Mouse (Mus musculus) embryo, embryonic 11 days (tissue): ENCODE data around the gene Fgd5.

Experiments used
- DNase-seq: peaks from one replicate; pipeline ENCODE4 v3.0.0-alpha.2; 2015

Gene Fgd5

GRCm38 (mm10) chr6:92010895-92011294 lies 32.2 kb downstream of the Fgd5 start:
- no peak for DNase-seq

GRCm38 (mm10) chr6:92012413-92012812 lies 33.7 kb downstream of the Fgd5 start:
- DNase-seq: no peak

DNA sequence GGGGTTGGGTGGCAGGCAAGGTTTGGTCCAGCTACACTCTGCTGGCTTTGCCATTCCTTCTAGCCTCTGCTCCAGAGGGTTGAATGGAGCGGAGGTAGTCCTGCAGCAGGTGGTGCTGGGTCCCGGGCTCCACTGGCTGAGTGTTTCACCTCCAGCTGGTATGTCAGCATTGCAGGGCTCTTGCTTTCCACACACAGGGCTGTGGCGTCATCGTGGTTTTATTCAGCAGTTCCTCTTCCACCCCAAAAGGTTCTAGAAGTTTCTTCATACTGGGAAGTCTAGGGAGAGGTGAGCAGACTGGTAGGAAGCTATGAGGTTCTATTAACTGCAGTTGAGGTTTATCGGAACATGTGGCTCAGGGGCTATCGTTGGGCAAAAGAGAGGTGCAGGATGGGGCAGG lies 34.4 kb downstream of the Fgd5 start:
- DNase-seq: no peak

DNA sequence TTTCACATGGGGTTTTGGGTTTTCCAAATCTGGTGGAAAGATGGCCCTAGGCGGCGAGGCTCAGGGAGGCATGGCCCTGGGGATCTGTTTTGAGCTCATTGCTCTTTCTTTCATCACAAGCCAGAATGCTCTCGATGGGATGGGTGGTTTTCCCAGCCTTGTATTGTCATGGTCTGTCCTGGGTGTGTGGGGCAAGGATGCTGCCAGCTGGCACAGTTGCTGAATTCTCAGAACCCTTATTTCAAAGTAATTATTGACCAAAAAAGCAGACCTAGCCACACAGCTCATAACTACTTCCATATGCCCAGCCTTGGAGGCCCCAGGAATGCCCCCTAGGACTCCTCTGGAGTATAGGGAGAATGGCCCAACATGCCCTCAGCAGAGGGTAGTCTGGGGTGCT lies 34.9 kb downstream of the Fgd5 start:
- DNase-seq: no peak

DNA sequence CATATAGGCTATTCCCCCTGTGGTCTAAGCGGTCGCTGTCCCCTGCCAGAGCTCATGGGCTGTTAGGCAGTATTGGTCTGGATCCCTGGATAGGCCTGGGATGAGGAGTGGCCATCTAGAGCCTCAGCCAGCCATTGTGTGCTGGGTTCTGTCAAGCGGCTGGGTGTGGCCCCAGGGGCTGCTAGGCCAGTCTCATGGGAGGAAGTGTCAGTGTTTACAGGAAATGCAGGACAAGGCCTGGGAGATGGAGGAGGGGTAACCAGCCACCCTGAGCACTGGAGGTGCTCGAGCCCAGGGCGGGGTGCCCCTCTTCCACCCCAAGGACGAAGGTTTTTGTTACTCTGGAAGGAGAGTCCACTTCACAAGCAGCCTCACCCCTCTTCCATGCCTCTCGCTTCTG lies 36.3 kb downstream of the Fgd5 start:
- DNase-seq: no peak

DNA sequence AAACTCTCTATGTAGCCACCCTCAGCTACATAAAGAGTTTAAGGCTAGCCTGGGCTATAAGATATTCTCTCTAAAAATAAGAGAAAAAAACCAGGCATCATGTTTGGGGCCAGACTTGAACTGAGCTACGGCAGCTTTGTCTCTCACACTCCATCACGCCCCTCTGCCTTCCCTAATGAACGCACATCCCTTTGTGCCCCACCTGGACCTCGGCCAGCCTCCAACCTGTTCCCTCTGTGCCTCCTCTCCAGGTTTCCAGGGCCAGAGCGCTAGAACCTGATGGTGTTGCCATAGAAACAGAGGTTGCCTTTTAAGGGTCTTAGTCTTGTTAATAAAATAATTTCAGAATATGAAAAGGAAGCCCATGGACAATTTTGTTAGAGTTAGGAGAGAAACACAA lies 37.2 kb downstream of the Fgd5 start:
- DNase-seq: no peak

DNA sequence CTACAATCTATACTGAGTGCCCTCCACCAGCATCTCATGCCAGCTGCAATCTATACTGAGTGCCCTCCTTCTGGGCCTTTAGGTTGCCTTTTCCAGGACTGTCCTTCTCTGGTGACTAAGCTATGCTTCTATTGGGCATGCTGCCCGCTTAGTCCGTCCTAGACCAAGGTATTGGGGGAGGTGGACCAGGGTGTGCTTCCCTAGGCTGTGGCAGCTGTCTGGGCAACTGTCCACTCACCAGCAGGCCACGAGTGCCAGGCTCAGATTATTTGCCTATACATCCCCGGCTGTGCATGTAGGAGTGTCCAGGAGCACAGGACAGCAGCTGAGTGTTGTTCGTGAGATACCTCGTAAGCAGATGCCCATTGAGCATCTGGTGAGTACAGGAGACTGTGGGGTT lies 38.1 kb downstream of the Fgd5 start:
- DNase-seq: no peak

DNA sequence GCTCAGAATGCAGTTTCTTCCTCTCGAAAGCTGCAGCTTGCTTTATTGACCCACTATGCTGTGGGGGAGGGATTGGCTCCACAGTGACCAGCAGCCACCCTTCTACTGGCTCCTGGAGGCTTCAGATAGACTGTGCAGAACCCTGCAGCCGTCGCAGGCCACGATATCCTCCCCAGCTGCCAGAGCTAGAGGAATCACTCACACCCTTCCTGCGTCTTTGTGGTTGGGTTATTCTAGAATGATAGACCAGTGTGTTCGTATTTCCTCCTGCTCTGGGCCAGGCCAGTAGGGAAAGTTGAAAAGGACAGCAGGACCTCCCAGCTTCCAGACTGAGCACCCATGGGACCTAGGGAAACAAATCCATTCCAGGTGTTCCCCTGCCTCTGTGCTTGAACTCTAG lies 39.7 kb downstream of the Fgd5 start:
- DNase-seq: no peak

DNA sequence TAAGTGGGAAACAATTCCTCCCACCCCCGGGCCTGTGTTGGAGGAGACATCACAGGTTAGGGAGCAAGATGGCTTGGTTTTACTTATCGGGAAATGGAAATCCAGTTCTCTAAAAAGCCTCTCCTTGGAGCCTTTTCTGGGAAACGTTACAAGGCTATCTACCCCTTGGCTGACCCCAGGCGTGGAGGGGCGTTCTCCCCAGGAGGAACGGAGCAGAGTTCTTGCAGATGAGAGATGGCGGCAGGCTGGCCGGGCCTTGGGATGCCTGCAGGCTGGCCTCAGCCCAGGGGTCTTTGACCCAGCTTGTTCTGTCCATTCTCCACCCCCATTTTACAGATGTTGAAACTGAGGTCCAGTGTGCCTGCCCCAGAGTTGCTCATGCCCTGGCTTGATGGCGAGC lies 42.4 kb downstream of the Fgd5 start:
- DNase-seq: no peak

DNA sequence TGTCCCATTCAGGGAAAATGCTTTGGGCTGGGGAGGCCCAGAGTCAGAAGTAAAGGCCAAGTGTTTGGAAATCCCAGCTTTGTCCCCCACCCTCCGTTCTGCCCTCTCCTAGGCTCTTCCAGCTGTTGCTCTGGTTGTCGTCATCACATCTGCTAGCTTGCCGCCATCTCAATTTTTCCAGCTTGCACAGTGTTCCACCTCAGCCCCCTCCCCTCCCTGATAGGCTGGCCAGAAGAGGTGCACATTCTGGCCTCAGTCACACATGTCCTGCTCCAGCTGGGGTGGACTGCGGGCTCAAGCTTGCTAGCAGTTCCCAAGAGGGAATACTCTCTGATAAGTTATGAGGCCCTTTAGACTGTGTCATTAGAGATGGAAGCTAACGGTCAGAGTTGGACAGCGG lies 42.8 kb downstream of the Fgd5 start:
- no peak for DNase-seq

DNA sequence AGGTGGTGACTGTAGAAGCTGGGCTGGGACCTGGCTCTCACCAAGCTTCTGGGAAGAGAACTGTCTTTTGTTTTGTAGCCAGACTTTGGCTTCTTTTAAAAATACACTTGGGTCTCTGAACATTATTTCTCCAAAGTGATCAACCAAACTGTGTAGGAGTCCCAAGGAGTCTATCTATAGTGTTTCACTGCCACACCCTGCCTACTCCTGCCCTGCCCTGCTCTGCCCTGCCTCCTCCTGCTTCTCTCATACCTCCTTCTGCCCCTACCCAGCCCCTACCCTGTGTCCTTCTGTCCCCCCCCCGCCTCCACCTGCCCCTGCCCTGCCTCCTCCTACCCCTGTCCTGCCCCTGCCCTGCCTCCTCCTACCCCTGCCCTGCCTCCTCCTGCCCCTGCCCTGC lies 46.6 kb downstream of the Fgd5 start:
- no peak for DNase-seq

DNA sequence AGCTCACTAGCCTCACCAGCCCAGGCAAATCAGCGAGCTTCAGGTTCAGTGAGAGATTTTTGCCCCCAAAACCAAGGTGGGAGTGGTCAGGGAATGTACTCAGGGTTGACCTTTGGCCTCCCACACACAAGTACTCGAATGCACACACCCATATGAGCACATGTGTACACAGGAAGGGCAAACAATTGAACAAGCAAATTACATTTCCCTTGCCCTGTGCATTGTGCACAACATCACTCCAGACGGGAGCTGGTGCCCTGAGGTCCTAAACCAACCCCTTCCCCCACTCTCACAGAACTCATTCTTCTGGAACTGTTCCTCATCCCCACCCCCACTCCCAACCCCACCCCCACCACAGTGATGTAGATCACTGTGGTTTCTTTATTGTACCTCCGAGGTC lies 48.7 kb downstream of the Fgd5 start:
- DNase-seq: no peak

DNA sequence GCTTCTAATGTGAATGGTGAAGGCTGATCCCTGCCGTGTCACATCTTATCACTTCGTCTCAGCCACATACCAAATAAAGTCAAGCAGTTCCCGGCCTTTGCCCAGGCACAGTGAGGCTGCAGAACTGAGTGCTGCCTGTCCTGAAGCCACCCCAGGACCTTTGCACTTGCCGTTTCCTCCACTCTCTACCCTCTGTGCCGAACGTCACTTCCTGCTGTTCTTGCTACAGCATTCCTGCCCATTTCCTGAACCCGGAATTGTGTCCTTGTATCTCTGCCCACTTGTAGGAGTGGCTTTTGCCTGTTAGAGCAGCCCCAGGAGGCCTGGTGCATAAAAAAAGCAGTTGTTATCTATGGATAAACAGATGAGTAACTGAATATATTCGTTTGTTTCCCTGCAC lies 52.0 kb downstream of the Fgd5 start:
- no peak for DNase-seq

DNA sequence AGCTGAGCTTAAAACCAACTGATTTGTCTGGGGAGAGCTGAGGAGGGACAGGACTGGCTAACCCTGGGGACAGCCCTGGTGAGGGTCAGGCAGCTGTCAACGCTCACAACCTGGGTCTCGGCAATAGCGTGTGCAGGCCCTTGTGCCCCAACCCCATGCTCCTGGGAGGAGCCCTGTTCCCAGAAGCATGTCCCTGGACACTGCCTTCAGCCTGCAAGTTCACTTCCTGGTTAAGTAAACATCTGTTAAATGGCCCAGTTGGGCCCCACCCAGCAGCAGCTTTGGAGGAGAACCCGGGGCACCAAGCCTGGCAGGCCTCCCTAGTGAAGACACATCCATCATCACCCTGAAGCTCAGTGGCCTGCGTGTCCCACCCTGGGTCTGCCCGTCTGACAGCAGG lies 56.0 kb downstream of the Fgd5 start:
- no peak for DNase-seq

DNA sequence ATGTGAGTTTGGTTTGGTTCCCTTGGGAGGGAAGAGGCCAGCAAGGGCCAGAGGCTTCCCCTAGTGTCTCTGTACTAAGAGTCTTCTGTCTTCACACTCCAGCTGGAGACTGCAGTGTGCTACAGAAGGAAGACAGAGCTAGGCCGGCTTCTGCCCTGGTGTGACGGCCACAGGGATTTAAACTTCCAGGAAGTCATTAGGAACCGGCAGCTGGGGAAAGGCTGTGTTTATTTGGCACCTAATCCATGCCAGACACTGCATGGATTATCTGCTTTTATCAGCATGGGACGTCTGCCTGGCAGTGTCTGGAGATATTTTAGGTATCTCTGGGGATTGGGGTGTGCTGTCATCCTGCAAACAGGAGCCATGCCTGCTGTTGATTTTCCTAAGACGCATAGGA lies 57.7 kb downstream of the Fgd5 start:
- no peak for DNase-seq

GRCm38 (mm10) chr6:92038158-92038557 lies 59.5 kb downstream of the Fgd5 start:
- no peak for DNase-seq

DNA sequence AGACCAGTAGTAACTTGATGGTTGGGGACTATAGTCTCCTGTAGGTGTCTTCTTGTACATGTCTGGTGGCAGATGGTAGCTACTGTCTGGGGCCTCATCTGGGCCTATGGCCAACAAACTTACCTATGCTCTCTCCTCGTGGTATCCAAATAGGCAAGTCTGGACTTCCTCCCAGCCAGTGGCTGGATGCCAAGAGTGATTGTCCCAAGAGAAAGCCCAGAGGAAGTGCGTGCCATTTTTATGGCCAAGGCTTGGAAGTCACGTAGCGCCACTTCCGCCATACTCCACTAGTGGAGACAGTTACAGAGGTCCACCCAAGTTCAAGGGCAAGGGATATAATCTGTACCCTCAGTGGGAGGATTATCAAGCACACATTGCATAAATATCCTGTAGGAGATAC lies 62.6 kb downstream of the Fgd5 start:
- no peak for DNase-seq

DNA sequence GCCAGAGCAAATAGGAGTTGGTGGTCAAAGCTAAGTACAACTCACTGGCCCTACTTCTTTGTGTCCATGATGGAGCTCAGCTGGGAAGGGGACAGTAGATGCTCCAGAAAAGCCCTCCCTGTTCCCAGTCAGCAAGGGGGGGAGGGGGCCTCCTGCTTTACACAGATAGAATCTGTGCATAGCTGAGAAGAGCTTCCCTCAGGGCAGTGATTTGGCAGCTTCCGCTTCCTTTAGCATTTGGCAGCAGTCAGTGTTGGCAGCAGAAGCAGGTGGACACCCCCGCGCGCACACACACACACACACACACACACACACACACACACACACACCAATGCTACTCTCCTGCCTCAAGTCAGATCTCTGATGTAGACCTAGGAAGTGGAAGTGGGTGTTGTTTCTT lies 63.4 kb downstream of the Fgd5 start:
- no peak for DNase-seq

DNA sequence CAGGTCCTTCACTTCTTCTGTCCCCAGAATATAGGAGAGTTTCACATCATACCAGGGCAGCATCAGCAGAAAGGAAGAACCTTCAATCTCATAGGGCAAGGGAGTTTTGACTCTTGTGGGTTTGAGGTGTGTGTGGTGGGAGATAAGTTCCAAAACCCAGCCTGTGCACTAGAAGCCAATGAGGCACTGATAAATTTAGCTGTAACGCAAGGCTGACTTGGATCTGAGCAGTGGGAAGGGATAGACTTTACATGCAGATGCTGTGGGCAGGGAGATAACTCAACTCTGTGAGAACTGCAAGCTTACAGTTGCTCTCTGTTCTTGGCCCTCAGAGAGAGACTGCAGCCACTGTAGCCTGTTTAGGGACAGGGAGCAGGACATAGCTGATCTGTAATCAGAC lies 64.2 kb downstream of the Fgd5 start:
- no peak for DNase-seq

DNA sequence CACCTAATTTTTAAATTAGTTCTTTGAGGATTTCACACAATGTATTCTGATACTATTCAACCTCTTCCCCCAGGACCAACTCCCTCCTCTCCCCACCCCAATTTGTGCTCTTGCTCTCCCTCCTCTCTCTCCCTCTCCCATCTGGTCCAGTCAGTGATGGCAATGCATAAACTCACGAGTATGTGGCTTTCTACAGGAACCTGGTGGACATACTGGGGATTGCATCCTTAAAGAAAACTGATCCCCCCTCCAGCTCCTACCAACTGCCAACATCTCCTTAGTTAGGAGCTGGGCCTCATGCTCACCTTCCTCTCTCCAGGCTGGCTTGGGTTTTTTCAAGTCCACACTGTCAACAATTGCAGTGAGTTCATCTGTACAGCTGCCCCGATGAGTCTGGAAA lies 79.1 kb downstream of the Fgd5 start:
- DNase-seq: peak; percentile 27

DNA sequence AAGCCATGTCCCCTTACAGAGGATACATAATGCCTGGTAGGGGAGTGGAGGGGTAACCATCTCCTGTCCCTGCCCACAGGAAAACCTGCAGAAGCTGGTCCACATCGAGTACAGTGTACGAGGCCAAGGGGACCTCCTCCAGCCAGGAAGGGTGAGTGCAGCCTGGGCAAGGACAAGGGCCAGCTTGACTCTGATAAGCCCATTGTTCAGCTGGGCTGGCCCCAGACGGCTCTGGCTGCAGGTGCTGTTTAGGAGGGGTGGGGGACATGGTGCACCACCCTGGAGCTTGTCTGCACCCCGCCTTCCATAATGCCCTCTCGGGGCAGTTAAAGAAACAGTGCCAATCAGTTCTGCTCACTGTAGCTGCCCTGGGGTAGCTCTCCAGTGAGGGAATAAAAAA lies 83.0 kb downstream of the Fgd5 start:
- DNase-seq: no peak

DNA sequence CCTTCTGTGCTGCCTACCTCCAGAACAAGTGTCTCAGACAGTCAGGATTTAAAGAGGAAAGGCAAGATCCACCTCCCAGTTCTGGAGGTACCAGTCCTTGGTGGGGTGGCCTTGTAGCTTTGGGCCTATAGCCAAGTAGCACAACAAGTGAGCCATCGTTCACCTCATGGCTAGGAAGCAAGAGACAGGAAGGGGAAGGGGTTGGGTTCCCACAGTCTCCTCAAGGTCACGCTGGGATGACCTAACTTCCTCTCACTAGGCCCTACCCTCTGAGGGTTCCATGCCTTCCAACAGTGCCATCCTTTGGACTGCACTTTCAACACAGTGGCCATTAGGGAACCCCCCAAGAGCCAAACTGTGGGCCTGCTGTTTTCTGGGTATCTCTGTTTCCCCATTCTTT lies 84.8 kb downstream of the Fgd5 start:
- no peak for DNase-seq

GRCm38 (mm10) chr6:92064101-92064500 lies 85.4 kb downstream of the Fgd5 start:
- DNase-seq: no peak

GRCm38 (mm10) chr6:92065721-92066496 lies 87.2 kb downstream of the Fgd5 start:
- DNase-seq: peak; percentile 65

GRCm38 (mm10) chr6:92067146-92067790 lies 88.6 kb downstream of the Fgd5 start:
- DNase-seq: peak; percentile 84
